Mouse (Mus musculus): ENCODE results near the gene Tmem184b.

Gene Tmem184b

GRCm38 (mm10) chr15:79429527-79429926 lies 26.2 kb upstream of the Tmem184b start:
- no peak for DNase-seq

DNA sequence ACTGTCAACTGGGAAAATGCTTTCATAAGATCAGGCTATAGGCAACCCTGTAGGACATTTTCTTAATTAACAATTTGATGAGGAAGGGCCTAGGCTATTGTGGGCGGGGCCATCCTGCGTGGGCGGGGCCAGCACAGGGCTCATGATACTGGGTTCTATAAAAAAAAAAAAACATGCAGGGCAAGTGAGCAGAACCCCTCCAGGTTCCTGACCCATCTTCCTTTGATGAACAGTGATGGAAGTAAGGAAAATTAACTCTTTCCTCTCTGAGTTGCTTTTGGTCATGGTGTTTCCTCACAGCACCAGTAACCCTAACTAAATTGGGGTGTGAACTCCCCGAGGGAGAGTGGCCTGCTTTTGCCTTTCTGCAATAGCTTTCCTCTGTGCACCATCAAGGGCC lies 25.2 kb upstream of the Tmem184b start:
- DNase-seq, result no peak

DNA sequence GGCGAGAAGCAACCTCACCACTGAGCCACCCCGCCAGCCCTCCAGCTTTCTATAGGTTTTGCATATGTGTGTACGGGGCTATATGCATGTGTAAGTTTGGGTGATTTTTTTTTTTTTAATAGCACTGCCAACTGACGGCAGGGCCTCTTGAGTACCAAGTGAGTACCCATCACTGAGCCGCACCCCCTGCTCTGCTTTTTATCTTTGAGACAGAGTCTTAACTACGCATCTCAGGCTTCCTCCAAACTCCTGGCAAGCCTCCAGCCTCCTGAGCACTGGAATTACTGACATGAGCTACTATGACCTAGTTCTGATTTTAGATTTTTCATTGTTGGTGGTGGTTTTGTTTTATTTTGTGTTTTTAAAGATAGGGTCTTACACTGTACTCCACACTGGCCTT lies 24.1 kb upstream of the Tmem184b start:
- no peak for DNase-seq

DNA sequence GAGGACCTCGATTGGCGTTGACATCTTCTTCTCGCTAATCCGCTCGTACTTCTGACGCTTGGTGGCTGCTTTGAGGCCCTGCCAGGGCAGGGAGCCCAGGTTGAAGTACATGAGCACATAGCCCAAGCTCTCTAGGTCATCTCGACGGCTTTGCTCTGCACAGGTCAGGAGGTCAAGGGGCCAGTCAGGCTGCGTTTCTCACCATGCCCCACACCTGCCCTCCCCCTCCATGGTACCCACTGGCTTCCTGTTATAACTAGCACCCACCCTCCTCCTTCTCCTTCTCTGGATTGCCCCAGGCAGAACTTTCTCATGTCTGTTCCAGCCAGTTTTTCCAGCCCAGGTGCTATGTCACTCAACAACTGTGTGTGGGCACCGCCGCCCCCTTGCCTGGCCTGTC lies 22.1 kb upstream of the Tmem184b start:
- DNase-seq, result no peak

GRCm38 (mm10) chr15:79424602-79425001 lies 21.2 kb upstream of the Tmem184b start:
- DNase-seq, result no peak

DNA sequence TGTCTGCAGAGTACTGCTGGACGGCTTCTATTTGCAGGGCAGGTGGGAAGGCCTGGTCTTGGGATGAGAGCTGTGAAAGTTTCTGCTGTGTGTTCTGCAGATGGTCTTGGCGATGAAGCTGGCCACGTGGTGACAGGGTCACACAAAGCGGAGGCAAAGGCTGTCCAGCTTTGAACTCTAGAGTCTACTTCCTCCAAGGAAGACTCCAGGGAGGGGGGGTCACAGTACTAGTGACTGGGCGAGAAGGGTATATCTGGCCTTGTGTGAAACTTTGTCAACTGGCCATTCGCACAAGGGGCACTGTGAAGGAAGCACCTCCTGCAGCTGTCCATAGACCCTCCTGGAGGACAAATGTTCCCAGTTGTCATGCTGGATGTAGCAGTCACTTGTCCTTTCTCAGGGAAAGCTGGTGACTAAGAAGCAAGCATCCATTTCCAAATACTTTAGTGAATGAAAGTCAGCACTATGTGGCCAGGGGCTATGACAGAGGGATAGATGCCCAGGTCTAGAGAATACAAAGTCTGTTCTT lies 19.4 kb upstream of the Tmem184b start:
- DNase-seq, result no peak

DNA sequence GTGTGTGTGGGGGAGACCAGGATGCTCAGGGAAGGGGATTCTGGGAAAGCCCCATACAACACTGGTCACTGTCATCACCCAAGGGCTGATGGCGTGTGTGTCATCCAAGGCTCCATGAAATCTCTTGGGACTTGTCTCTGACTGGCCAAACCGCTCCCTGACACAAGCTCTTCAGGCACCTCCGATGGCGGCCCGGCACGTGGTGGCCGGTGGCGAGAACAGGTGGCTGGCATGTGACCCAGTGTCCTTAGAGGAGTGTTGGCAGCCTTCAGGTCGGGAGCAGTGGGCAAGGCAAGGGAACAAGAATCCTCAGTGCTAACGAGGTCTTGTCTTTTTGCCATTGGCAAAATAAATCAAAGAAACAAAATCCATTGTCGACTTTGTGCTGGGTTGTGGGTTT lies 15.3 kb upstream of the Tmem184b start:
- no peak for DNase-seq

- DNase-seq, result no peak
These were observed 14.9 kb upstream of the Tmem184b start for GRCm38 (mm10) chr15:79418265-79418664.

GRCm38 (mm10) chr15:79417379-79417778 lies 14.0 kb upstream of the Tmem184b start:
- no peak for DNase-seq

GRCm38 (mm10) chr15:79416460-79417085 lies 13.2 kb upstream of the Tmem184b start:
- DNase-seq, result no peak

DNA sequence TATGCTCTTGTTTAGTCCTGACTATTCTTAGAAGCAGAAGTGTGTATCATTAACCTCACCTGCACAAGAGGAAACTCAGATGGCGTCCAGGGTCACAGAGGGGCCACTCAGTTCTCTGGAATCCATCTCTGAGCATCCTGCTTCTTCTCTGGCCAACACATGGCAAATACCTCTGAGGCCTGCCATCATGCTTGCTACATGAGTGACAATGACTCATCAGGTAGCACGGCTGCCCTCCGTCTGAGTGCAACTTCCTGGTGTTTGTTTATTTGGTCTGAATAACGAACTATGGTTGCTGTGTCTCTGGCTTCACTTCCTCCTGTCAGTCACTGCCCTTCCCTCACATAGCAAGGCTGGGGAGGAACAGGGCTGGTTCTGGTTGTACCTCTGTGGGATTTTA lies 11.1 kb upstream of the Tmem184b start:
- no peak for DNase-seq

DNA sequence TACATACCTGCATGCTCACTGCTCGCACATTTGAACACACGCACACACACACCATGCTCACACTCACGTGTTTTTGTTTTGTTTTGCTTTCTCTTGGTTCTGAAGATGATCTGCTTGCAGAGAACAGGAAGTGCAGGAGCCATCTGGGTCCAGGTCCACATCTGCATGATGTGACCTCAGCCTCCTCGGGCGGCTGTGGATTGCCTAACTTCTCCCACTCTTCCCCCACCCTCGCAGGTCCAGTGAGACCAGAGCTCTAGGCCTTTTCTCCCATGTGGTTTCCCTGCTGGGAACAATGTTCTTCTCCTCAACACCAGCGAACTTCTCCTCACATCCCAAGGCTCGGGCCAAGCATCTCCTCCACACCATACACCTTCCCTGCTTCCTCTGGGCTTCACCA lies 10.4 kb upstream of the Tmem184b start:
- no peak for DNase-seq

- DNase-seq, result no peak
These were observed 9.8 kb upstream of the Tmem184b start for GRCm38 (mm10) chr15:79413201-79413600.

- DNase-seq, result no peak
These were observed 8.1 kb upstream of the Tmem184b start for GRCm38 (mm10) chr15:79411363-79412065.

DNA sequence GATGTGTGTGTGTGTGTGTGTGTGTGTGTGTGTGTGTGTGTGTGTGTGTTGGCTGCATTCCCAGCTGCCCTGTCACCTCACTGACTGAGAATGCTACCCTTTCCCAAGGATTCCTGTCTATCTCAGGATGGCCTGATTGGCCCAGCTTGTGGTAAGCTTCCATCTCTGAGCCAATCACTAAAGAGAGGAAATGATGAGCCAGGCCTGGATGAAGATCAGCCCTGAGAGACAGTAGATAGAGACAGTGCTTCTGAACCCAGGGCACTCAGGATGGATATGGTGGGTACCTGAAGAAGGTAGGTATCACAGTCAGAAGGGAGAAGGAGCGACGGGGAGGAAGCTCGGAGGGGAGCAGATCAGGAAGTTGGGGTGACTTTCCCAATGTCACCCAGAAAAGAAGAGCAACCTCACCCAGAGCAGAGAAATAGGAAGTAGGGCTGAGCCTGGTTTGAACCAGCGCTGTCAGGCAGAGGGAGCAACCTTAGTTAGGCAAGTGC lies 5.8 kb upstream of the Tmem184b start:
- DNase-seq, result no peak

DNA sequence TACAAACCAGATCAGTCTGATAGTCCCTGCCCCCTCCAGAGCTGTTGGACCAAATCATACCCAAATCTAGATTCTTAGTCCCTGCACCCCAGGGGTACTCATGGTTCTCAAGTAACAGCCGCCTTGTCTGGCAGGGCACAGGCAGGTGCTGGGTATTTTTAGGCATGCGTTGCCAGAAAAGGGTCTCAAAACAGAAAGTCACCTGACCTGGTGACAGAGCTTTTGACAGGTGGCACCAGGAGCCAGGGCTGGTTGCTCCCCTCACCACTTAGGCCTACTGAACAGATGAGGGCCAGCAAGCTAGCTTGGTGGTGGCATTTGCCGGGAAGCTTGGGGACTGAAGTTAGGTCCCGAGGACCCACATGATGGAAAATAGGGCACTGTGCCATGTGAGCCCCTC lies 3.2 kb upstream of the Tmem184b start:
- no peak for DNase-seq

DNA sequence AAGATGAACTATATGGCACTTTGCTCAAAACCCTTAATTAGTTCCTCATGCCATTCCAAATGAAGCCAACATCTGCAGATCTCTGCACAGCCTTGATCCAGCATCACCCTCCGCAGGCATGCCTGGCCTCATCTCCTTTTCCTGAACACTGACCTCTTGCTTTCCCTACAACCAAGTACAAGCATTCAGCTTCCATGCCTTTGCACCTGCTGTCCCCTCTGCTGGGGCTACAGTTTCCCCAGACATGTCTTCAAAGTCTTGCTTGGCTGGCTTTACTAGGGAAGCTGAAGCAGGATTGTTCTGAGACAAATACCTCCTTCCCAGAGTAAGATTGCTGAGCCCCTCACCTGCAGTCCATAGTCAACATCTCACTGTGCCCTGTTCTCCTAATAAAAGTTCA lies 908 bp upstream of the Tmem184b start:
- DNase-seq, result no peak

DNA sequence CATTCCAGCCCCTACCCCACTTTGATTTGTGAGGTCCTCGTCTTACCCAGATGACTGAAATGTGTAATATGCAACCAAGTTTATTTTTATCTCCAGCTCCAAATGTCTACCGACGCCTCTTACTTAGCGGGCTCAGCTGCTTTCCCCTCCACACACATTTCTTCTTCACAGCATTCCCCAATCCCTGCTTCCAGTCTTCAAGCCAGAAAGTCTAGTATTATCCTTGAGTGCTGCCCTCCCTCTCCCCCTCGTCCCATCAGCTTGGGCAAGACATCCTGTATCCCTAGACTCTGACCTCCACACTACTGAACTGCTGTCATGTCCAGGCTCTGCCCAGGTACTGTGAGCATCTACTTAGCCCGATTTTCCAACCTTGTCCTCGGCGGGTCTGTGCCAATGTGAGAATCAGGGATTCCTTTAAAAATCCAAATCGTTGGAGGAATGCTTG lies 418 bp upstream of the Tmem184b start:
- no peak for DNase-seq

DNA sequence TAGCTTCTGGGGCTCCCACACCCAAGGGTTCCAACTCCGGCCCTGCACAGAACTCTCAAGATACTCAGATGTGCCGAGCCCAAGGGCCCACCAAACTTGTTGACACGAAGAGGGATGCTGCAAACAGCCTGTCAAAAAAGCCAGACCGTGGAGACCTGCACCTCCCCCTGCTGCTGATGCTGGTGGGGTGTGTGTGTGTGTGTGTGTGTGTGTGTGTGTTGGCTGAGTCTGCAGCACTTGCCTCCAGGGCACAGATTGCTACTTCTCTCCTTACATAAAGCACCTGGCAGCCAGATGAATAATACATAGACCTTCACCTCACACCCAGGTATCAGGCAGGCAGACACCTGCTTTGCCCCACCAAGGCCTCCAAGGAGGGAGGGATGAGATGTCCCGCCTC lies 1.2 kb downstream of the Tmem184b start:
- peak; percentile 43 for DNase-seq

GRCm38 (mm10) chr15:79400975-79401365 lies 2.4 kb downstream of the Tmem184b start:
- DNase-seq, result no peak

GRCm38 (mm10) chr15:79400134-79400974 lies 3.0 kb downstream of the Tmem184b start:
- DNase-seq, result no peak

GRCm38 (mm10) chr15:79399231-79400052 lies 3.9 kb downstream of the Tmem184b start:
- no peak for DNase-seq

DNA sequence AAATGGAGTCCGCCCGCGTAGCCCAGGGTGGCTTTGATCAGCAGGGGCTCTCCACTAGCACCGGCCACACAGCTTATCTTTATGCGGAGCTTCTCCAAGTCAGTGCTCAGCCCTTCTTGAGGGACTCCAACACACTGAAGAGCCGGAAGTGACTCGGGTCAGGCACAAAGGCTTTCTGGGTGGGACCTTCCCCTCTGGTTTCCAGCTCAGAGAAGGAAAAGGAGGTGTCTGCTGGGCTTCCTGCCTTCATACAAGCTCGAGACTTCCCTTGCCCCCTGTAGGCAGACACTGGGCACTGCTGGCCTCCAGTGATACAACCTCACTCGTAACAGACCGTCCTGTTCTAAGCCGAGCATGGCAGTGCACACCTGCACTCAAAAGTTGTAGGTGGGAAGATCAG lies 6.6 kb downstream of the Tmem184b start:
- no peak for DNase-seq
